Mouse (Mus musculus) heart, embryonic 15.5 days (tissue): ENCODE results near the gene Zfp827. TPM values are rescaled to one million over a fixed set of nuclear protein-coding genes. Genes with fewer than 3 reads are reported as not detected.

Experiments
- ATAC-seq: fragments of 200-750 bp; cut with Nextera tagmentation; replicated peaks from 2 replicates; pipeline ENCODE4 v1.8.0; 2017; ENCODE audit warnings: low read depth, moderate TSS enrichment; ENCODE audit not compliant: insufficient number of reproducible peaks, insufficient read depth, low FRiP score
- H3K27ac ChIP-seq: fragments of 300-500 bp; sonication (generic); 2 replicates; pipeline ENCODE4 v1.5.1; 2015; ENCODE audit warnings: mild to moderate bottlenecking, inconsistent platforms
- H3K27me3 ChIP-seq: fragments of 300-500 bp; sonication (generic); 2 replicates; pipeline ENCODE4 v1.6.1; 2015; ENCODE audit warnings: inconsistent platforms
- H3K36me3 ChIP-seq: fragments of 300-500 bp; sonication (generic); 2 replicates; pipeline ENCODE4 v1.6.1; 2015; ENCODE audit warnings: mild to moderate bottlenecking, inconsistent platforms
- H3K4me1 ChIP-seq: fragments of 300-500 bp; sonication (generic); replicated peaks from 2 replicates; pipeline ENCODE4 v1.6.1; 2015; ENCODE audit warnings: inconsistent platforms
- H3K4me2 ChIP-seq: fragments of 300-500 bp; sonication (generic); 2 replicates; pipeline ENCODE4 v1.6.1; 2015; ENCODE audit warnings: inconsistent platforms, mild to moderate bottlenecking, moderate library complexity
- H3K4me3 ChIP-seq: fragments of 300-500 bp; sonication (generic); 2 replicates; pipeline ENCODE4 v1.5.1; 2015; ENCODE audit warnings: mild to moderate bottlenecking, inconsistent platforms
- H3K9ac ChIP-seq: fragments of 300-500 bp; sonication (generic); 2 replicates; pipeline ENCODE4 v1.6.1; 2015; ENCODE audit warnings: mild to moderate bottlenecking, inconsistent platforms
- H3K9me3 ChIP-seq: fragments of 300-500 bp; sonication (generic); replicated peaks from 2 replicates; pipeline ENCODE4 v1.6.1; 2016; ENCODE audit warnings: inconsistent platforms
- WGBS: fragments of 180-500 bp; shearing (Covaris S2); methylation state at CpG from one replicate; pipeline ENCODE4 v1.1.7; 2015; ENCODE audit warnings: mixed read lengths; 5-methylcytosine and 5-hydroxymethylcytosine counted together
- polyA plus RNA-seq: library from polyadenylated mRNA; unstranded; fragments of >200 nt; fragmentation: Nextera tagmentation; extraction: Ambion mirVana; gene quantifications from 2 replicates; pipeline ENCODE4 v1.2.1, GENCODE M21; 2015

Gene Zfp827
- polyA plus RNA-seq, 1 experiment from 2014 or later, result 5.4 TPM

GRCm38 (mm10) chr8:79037532-79037931 is 9.3 kb downstream of the Zfp827 start:
- WGBS, result 73% methylated on average over 7 of the region's 7 CpGs
- no peak for ATAC-seq

GRCm38 (mm10) chr8:79037991-79038390 is 9.8 kb downstream of the Zfp827 start:
- no peak overlapping the region for H3K27ac ChIP-seq
- H3K36me3 ChIP-seq, result peaks cover 4% of the 10 kb centered on the region; the same call in 1 of the 2 replicates
- no peaks in the 10 kb centered on the region for H3K27me3 ChIP-seq
- H3K4me1 ChIP-seq, result peaks cover 12% of the 10 kb centered on the region
- no peaks in the 10 kb centered on the region for H3K9me3 ChIP-seq
- WGBS, result 79% methylated on average over 7 of the region's 7 CpGs
- no peak overlapping the region for H3K4me3 ChIP-seq
- ATAC-seq, result no peak
- H3K4me2 ChIP-seq, result no peak overlapping the region
- no peak overlapping the region for H3K9ac ChIP-seq

More at GRCm38 (mm10) chr8:79037532-79037931, 9.3 kb downstream of the Zfp827 start:
- Histone ChIP-seq H3K27ac (no peak overlapping the region), H3K4me1 (peaks cover 17% of the 10 kb centered on the region), H3K9me3 (no peaks in the 10 kb centered on the region), H3K4me2 (no peak overlapping the region), H3K36me3 (peaks cover 4% of the 10 kb centered on the region; the same call in 1 of the 2 replicates), H3K27me3 (no peaks in the 10 kb centered on the region), H3K9ac (no peak overlapping the region), H3K4me3 (no peak overlapping the region)

- Histone ChIP-seq H3K4me3 (no peak overlapping the region), H3K27ac (no peak overlapping the region), H3K4me1 (peaks cover 6% of the 10 kb centered on the region; the same call in 1 of the 2 replicates), H3K27me3 (no peaks in the 10 kb centered on the region), H3K36me3 (peaks cover 4% of the 10 kb centered on the region; the same call in 1 of the 2 replicates), H3K9ac (no peak overlapping the region), H3K4me2 (no peak overlapping the region), H3K9me3 (no peaks in the 10 kb centered on the region)
- 91% methylated on average over 3 of the region's 3 CpGs for WGBS
- no peak for ATAC-seq
Measured at GRCm38 (mm10) chr8:79041429-79041828, 13.2 kb downstream of the Zfp827 start.

DNA sequence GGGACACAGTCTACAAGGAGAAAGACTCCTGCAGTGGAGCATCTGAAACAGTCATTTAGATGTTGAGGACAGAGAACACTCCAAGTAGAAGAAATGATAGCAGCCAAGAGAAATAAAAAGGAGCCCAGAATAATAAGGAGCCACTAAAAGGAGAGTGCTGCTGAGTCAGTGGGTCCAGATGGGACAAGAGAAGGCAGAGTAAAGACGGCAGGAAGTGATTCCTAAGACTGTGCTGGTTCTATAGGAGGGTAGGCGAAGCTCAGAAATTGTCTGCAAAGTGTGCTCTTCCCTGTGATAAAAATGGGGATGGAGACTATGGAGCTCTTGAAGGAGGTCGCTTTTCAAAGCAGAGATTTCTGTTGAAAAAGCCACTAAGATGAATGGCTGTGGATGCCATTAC is 14.0 kb downstream of the Zfp827 start:
- 82% methylated on average over 3 of the region's 3 CpGs for WGBS
- no peaks in the 10 kb centered on the region for H3K27me3 ChIP-seq
- H3K36me3 ChIP-seq, result peaks cover 4% of the 10 kb centered on the region; the same call in 1 of the 2 replicates
- H3K4me2 ChIP-seq, result no peak overlapping the region
- ATAC-seq, result no peak
- no peaks in the 10 kb centered on the region for H3K9me3 ChIP-seq
- no peak overlapping the region for H3K27ac ChIP-seq
- peaks cover 10% of the 10 kb centered on the region; the same call in 1 of the 2 replicates for H3K4me1 ChIP-seq
- no peak overlapping the region for H3K9ac ChIP-seq
- no peak overlapping the region for H3K4me3 ChIP-seq

DNA sequence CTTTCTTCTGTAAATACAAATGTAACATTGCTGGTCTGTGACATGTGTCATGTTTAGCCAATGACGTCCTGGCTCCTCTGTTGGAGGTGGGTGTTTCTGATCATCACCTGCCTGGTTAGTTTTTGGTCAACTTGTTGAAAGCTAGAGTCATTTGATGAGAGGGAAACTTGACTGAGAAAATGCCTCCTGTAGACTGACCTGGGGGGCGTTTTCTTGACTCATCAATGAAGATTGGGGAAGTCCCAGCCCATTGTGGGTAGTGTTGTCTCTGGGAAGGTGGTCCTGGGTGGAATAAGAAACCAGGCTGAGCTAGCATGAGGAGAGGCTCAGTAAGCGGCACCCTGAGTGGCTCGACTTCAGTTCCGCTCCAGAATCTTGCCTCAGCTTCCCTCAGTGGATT is 16.4 kb downstream of the Zfp827 start:
- Histone ChIP-seq H3K27ac (no peak overlapping the region), H3K4me1 (0 out of 2 replicates have a peak, but pooled peaks cover 7% of the 10 kb centered on the region), H3K27me3 (no peaks in the 10 kb centered on the region), H3K4me2 (no peak overlapping the region), H3K9ac (no peak overlapping the region), H3K4me3 (no peak overlapping the region), H3K9me3 (no peaks in the 10 kb centered on the region), H3K36me3 (no peaks in the 10 kb centered on the region)
- no peak for ATAC-seq
- 93% methylated on average over 5 of the region's 5 CpGs for WGBS

GRCm38 (mm10) chr8:79046659-79047058 is 18.4 kb downstream of the Zfp827 start:
- H3K27ac ChIP-seq, result no peak overlapping the region
- H3K9me3 ChIP-seq, result no peaks in the 10 kb centered on the region
- no peak overlapping the region for H3K4me2 ChIP-seq
- H3K27me3 ChIP-seq, result no peaks in the 10 kb centered on the region
- ATAC-seq, result no peak
- H3K4me1 ChIP-seq, result 0 out of 2 replicates have a peak, but pooled peaks cover 7% of the 10 kb centered on the region
- H3K36me3 ChIP-seq, result no peaks in the 10 kb centered on the region
- WGBS, result 80% methylated on average over 4 of the region's 4 CpGs
- H3K9ac ChIP-seq, result no peak overlapping the region
- H3K4me3 ChIP-seq, result no peak overlapping the region

- Histone ChIP-seq H3K9ac (no peak overlapping the region), H3K4me3 (no peak overlapping the region), H3K27ac (no peak overlapping the region), H3K27me3 (no peaks in the 10 kb centered on the region), H3K4me1 (0 out of 2 replicates have a peak, but pooled peaks cover 7% of the 10 kb centered on the region), H3K4me2 (no peak overlapping the region), H3K36me3 (no peaks in the 10 kb centered on the region), H3K9me3 (no peaks in the 10 kb centered on the region)
- WGBS, result 78% methylated on average over 6 of the region's 6 CpGs
- ATAC-seq, result no peak
Measured at GRCm38 (mm10) chr8:79048388-79049005, 20.3 kb downstream of the Zfp827 start.

DNA sequence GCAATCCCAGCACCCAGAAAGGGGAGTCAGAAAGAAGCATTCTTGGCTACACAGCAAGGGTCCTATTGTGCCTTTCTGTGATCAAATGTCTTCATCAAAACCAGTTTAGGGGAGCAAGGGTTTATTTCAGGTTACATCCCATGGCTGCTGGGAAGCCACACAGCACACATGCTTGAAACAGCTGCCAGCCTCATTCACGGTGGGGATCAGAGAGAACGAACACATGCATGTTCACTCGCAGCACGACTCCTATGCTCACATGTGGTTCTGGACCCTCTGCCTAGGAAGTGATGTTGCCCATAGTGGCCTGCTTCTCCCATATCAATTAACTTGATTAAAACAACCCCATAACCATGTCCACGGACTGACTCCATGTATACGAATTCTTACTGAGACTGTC is 26.0 kb downstream of the Zfp827 start:
- H3K36me3 ChIP-seq, result 0 out of 2 replicates have a peak, but pooled peaks cover 4% of the 10 kb centered on the region
- ATAC-seq, result no peak
- WGBS, result 88% methylated on average over 6 of the region's 6 CpGs
- no peak overlapping the region for H3K27ac ChIP-seq
- no peak overlapping the region for H3K4me2 ChIP-seq
- H3K4me3 ChIP-seq, result no peak overlapping the region
- H3K27me3 ChIP-seq, result no peaks in the 10 kb centered on the region
- H3K9ac ChIP-seq, result no peak overlapping the region
- peaks cover 12% of the 10 kb centered on the region for H3K4me1 ChIP-seq
- no peaks in the 10 kb centered on the region for H3K9me3 ChIP-seq

DNA sequence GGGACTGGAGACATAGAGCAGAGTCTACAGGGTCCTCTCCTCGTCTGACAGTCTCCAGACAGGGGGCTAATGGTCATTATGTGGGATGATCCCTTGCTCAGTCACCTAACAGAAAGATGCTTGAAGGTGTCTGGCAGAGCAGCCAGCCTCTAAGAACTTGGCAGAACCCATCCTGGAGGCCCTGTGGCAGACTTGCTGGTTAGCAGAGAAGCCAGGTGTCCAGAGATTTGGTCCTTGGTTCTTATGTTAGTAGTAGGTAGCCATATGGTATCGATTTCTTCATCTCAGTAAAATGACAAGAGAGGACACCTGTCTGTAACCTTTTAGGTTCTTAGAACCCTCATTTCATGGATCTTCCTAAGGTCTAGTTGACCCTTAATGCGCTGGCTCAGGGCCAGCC is 28.9 kb downstream of the Zfp827 start:
- WGBS, result 76% methylated on average over 3 of the region's 3 CpGs
- no peak for ATAC-seq
- peaks cover 22% of the 10 kb centered on the region for H3K36me3 ChIP-seq

GRCm38 (mm10) chr8:79059361-79059760 is 31.1 kb downstream of the Zfp827 start:
- Histone ChIP-seq H3K9ac (no peak overlapping the region), H3K27me3 (no peaks in the 10 kb centered on the region), H3K4me1 (peaks cover 26% of the 10 kb centered on the region), H3K4me3 (no peak overlapping the region), H3K36me3 (peaks cover 24% of the 10 kb centered on the region), H3K27ac (peak overlapping the region; percentile 9; the same call in 1 of the 2 replicates), H3K4me2 (no peak overlapping the region), H3K9me3 (no peaks in the 10 kb centered on the region)
- no peak for ATAC-seq
- 58% methylated on average over 4 of the region's 4 CpGs for WGBS

More for the DNA sequence above, 28.9 kb downstream of the Zfp827 start:
- no peak overlapping the region for H3K27ac ChIP-seq
- no peak overlapping the region for H3K4me2 ChIP-seq
- no peaks in the 10 kb centered on the region for H3K27me3 ChIP-seq
- H3K9ac ChIP-seq, result no peak overlapping the region
- peaks cover 26% of the 10 kb centered on the region for H3K4me1 ChIP-seq
- no peak overlapping the region for H3K4me3 ChIP-seq
- H3K9me3 ChIP-seq, result no peaks in the 10 kb centered on the region

- ATAC-seq, result no peak
- H3K4me2 ChIP-seq, result no peak overlapping the region
- H3K27ac ChIP-seq, result no peak overlapping the region
- H3K36me3 ChIP-seq, result peaks cover 24% of the 10 kb centered on the region
- H3K4me3 ChIP-seq, result no peak overlapping the region
- WGBS, result 68% methylated on average over 19 of the region's 19 CpGs
- no peaks in the 10 kb centered on the region for H3K27me3 ChIP-seq
- peaks cover 26% of the 10 kb centered on the region for H3K4me1 ChIP-seq
- no peak overlapping the region for H3K9ac ChIP-seq
- no peaks in the 10 kb centered on the region for H3K9me3 ChIP-seq
Measured at GRCm38 (mm10) chr8:79060013-79060609, 31.9 kb downstream of the Zfp827 start.

GRCm38 (mm10) chr8:79065924-79066323 is 37.7 kb downstream of the Zfp827 start:
- H3K4me2 ChIP-seq, result no peak overlapping the region
- ATAC-seq, result no peak
- peaks cover 36% of the 10 kb centered on the region for H3K36me3 ChIP-seq
- no peak overlapping the region for H3K27ac ChIP-seq
- H3K9ac ChIP-seq, result no peak overlapping the region
- WGBS, result 89% methylated on average over 2 of the region's 2 CpGs
- no peaks in the 10 kb centered on the region for H3K27me3 ChIP-seq
- no peaks in the 10 kb centered on the region for H3K4me1 ChIP-seq
- H3K4me3 ChIP-seq, result no peak overlapping the region
- no peaks in the 10 kb centered on the region for H3K9me3 ChIP-seq
